Mouse (Mus musculus) hindbrain, embryonic 12.5 days (tissue): Measurements from ENCODE around the gene Ghitm. TPM values are rescaled to one million over a fixed set of nuclear protein-coding genes. Genes with fewer than 3 reads are reported as not detected.
A peak's percentile ranks its signal among the peaks of the same experiment; 100 is the strongest.

Experiments used
- ATAC-seq: fragments of 200-750 bp; cut with Nextera tagmentation; 2 replicates; pipeline ENCODE4 v1.8.0; 2017; ENCODE audit warnings: moderate TSS enrichment; ENCODE audit not compliant: low FRiP score
- H3K27ac ChIP-seq: fragments of 300-500 bp; sonication (generic); 2 replicates; pipeline ENCODE4 v1.5.1; 2016; ENCODE audit warnings: mild to moderate bottlenecking
- H3K27me3 ChIP-seq: fragments of 300-500 bp; sonication (generic); 2 replicates; pipeline ENCODE4 v1.6.1; 2016; ENCODE audit warnings: mild to moderate bottlenecking
- H3K36me3 ChIP-seq: fragments of 300-500 bp; sonication (generic); 2 replicates; pipeline ENCODE4 v1.6.1; 2016; ENCODE audit warnings: mild to moderate bottlenecking
- H3K4me1 ChIP-seq: fragments of 300-500 bp; sonication (generic); 2 replicates; pipeline ENCODE4 v1.6.1; 2016
- H3K4me2 ChIP-seq: fragments of 300-500 bp; sonication (generic); replicated peaks from 2 replicates; pipeline ENCODE4 v1.6.1; 2016; ENCODE audit warnings: mild to moderate bottlenecking
- H3K4me3 ChIP-seq: fragments of 300-500 bp; sonication (generic); 2 replicates; pipeline ENCODE4 v1.5.1; 2016; ENCODE audit warnings: mild to moderate bottlenecking
- H3K9ac ChIP-seq: fragments of 300-500 bp; sonication (generic); 2 replicates; pipeline ENCODE4 v1.6.1; 2016; ENCODE audit warnings: mild to moderate bottlenecking, moderate library complexity
- H3K9me3 ChIP-seq: fragments of 300-500 bp; sonication (generic); replicated peaks from 2 replicates; pipeline ENCODE4 v1.6.1; 2016; ENCODE audit warnings: mild to moderate bottlenecking
- WGBS: fragments of 180-500 bp; shearing (Covaris S2); methylation state at CpG from one replicate; pipeline ENCODE4 v1.1.7; 2016; 5-methylcytosine and 5-hydroxymethylcytosine counted together
- polyA plus RNA-seq: library from polyadenylated mRNA; unstranded; fragments of >200 nt; fragmentation: Nextera tagmentation; extraction: Ambion mirVana; gene quantifications from 2 replicates; pipeline ENCODE4 v1.2.1, GENCODE M21; 2016

Gene Ghitm
- polyA plus RNA-seq, 1 experiment from 2014 or later, result 185 TPM

DNA sequence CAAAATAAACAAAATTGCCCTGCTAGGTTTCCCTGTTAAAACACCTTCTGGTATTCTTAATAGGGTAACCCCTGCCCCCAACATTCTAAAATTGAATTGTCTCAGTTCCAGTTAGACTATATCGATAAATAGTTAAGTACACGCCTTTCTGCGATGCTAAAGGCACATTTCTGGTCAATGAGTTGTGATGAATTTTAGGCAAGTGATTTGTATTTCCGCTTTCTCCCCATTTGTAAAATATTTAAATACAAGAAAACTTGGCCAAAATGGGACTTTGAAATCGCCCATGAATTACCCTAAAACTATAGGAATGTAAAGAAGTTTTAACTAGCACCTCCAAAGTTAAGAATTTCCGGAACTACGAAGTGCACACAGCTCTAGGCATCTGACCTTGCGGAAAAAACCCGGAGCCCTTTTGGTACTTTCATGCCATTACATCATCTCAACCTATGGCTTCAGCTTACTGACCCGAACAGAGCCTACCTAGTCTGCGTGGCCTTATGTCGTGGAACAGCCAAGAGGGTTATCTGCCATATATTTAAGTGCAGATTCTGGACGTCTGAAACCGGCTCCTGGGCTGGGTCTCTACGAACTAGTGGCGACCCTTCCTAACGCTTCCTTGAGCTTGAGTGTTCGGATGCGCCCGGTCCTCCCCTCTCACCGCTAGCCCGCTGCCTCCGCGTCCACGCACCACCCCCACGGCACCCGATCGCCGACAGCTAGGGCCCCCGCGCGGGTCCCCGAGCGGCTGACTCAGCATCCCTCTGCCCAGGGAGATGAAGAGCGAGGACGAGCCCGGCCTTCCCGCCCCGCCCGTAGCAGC is 557 bp downstream of the Ghitm start:
- H3K27me3 ChIP-seq, result no peaks in the 10 kb centered on the region
- H3K4me1 ChIP-seq, result peaks cover 6% of the 10 kb centered on the region
- peak overlapping the region; percentile 91 for H3K4me3 ChIP-seq
- peak; percentile 47; the same call in 1 of the 2 replicates for ATAC-seq
- H3K27ac ChIP-seq, result peak overlapping the region; percentile 83
- peak overlapping the region; percentile 69 for H3K4me2 ChIP-seq
- peak overlapping the region; percentile 87 for H3K9ac ChIP-seq
- WGBS, result 3% methylated on average over 40 of the region's 40 CpGs
- H3K36me3 ChIP-seq, result peaks cover 20% of the 10 kb centered on the region; the same call in 1 of the 2 replicates
- H3K9me3 ChIP-seq, result no peaks in the 10 kb centered on the region

- WGBS, result 53% methylated on average over 4 of the region's 4 CpGs
Measured at GRCm38 (mm10) chr14:37127652-37128051, 7.4 kb downstream of the Ghitm start.

GRCm38 (mm10) chr14:37119233-37119632 is 15.8 kb downstream of the Ghitm start:
- no peaks in the 10 kb centered on the region for H3K4me1 ChIP-seq
- no peak overlapping the region for H3K9ac ChIP-seq
- no peak overlapping the region for H3K4me3 ChIP-seq
- no peaks in the 10 kb centered on the region for H3K9me3 ChIP-seq
- 94% methylated on average over 4 of the region's 4 CpGs for WGBS
- H3K27me3 ChIP-seq, result no peaks in the 10 kb centered on the region
- H3K4me2 ChIP-seq, result no peak overlapping the region
- H3K27ac ChIP-seq, result no peak overlapping the region
- H3K36me3 ChIP-seq, result peaks cover 46% of the 10 kb centered on the region
- no peak for ATAC-seq

More at GRCm38 (mm10) chr14:37127652-37128051, 7.4 kb downstream of the Ghitm start:
- H3K4me1 ChIP-seq, result no peaks in the 10 kb centered on the region
- no peak overlapping the region for H3K27ac ChIP-seq
- ATAC-seq, result no peak
- peaks cover 70% of the 10 kb centered on the region for H3K36me3 ChIP-seq
- H3K9me3 ChIP-seq, result no peaks in the 10 kb centered on the region
- H3K9ac ChIP-seq, result no peak overlapping the region
- H3K4me2 ChIP-seq, result no peak overlapping the region
- no peaks in the 10 kb centered on the region for H3K27me3 ChIP-seq
- H3K4me3 ChIP-seq, result no peak overlapping the region

GRCm38 (mm10) chr14:37113922-37114321 is 21.1 kb downstream of the Ghitm start, which contains the start of gene 2610528A11Rik:
2610528A11Rik (minus strand) TSS chr14:37114022.
- no peak within 1 kb of the TSS for H3K4me2 ChIP-seq
- no peak within 1 kb of the TSS for H3K27ac ChIP-seq
- WGBS, result 69% methylated on average over 3 of the region's 3 CpGs
- peaks cover 4% of the 10 kb centered on the region; the same call in 1 of the 2 replicates for H3K36me3 ChIP-seq
- H3K4me1 ChIP-seq, result no peaks in the 10 kb centered on the region
- H3K9me3 ChIP-seq, result no peaks in the 10 kb centered on the region
- no peaks in the 10 kb centered on the region for H3K27me3 ChIP-seq
- no peak for ATAC-seq
- no peak within 1 kb of the TSS for H3K9ac ChIP-seq
- no peak within 1 kb of the TSS for H3K4me3 ChIP-seq

DNA sequence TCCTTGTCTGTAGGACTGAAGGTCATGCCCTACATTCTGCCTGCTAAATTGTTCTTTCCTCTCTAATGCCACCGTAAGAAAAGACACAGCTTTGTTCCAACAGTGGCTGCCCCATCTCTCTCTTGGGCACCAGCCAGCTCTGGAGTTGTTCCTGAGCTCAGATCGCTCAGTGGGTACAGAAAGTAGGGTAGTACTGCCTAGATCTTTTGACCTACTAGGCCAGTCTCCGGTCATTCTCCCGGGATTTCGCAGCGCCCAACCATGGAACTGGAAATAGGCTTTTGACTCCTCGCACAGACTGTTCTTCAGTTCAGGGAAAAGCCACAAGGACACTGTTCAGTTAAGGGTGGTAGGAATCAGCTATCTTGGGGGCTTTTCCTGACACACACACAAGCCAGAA is 22.1 kb downstream of the Ghitm start:
- H3K27me3 ChIP-seq, result no peaks in the 10 kb centered on the region
- H3K4me1 ChIP-seq, result no peaks in the 10 kb centered on the region
- H3K36me3 ChIP-seq, result no peaks in the 10 kb centered on the region
- no peak overlapping the region for H3K4me2 ChIP-seq
- 92% methylated on average over 7 of the region's 7 CpGs for WGBS
- no peaks in the 10 kb centered on the region for H3K9me3 ChIP-seq
- ATAC-seq, result no peak
- H3K4me3 ChIP-seq, result no peak overlapping the region
- H3K9ac ChIP-seq, result no peak overlapping the region
- H3K27ac ChIP-seq, result no peak overlapping the region

- H3K4me3 ChIP-seq, result no peak overlapping the region
- no peaks in the 10 kb centered on the region for H3K9me3 ChIP-seq
- H3K36me3 ChIP-seq, result no peaks in the 10 kb centered on the region
- H3K4me1 ChIP-seq, result no peaks in the 10 kb centered on the region
- no peak for ATAC-seq
- no peak overlapping the region for H3K4me2 ChIP-seq
- no peak overlapping the region for H3K27ac ChIP-seq
- no peaks in the 10 kb centered on the region for H3K27me3 ChIP-seq
- H3K9ac ChIP-seq, result no peak overlapping the region
Measured at GRCm38 (mm10) chr14:37111371-37111770, 23.7 kb downstream of the Ghitm start.

DNA sequence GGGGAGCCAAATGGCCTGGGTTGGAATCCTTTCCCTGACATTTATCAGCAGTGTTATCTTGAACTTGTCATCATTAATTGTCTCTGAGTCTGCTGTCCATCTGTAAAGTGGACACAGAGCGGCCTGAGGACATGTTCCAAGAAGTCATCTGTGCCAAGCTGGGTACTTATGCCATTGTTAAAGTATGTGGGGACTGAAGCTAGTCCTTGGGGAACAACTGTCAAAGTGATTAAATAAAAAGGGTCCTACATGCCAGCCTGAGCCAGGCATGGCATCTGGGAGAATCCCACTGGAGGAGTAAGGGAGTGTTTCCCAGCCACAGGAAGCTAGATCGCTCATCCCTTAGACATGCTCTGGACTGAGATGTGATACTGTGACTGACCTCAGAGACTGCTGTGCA is 24.6 kb downstream of the Ghitm start:
- Histone ChIP-seq H3K36me3 (no peaks in the 10 kb centered on the region), H3K27ac (no peak overlapping the region), H3K4me2 (no peak overlapping the region), H3K4me1 (no peaks in the 10 kb centered on the region), H3K27me3 (no peaks in the 10 kb centered on the region), H3K9ac (no peak overlapping the region), H3K4me3 (no peak overlapping the region), H3K9me3 (no peaks in the 10 kb centered on the region)
- 86% methylated on average over 2 of the region's 2 CpGs for WGBS
- ATAC-seq, result no peak

DNA sequence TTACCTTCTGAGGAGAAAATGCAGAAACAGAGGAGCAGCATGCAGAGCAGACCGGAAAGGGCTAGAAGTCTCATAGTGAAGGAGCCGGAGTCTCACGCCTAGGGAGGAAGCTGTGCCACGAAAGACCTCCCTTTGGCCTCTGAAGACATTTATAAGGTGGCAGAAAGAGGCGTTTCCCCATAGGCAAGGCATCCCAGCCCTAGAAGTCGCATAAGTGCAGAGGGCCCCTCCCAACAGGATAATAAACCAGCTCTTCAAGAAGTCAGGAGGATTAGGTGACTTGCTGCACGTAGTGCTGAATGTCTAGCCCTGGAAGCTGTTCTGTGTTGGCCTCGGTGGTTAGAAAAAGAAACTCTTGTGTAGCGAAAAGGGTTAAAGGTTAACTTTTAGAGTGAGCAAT is 25.1 kb downstream of the Ghitm start:
- no peaks in the 10 kb centered on the region for H3K27me3 ChIP-seq
- WGBS, result 76% methylated on average over 9 of the region's 9 CpGs
- H3K9me3 ChIP-seq, result no peaks in the 10 kb centered on the region
- no peak overlapping the region for H3K27ac ChIP-seq
- no peak overlapping the region for H3K9ac ChIP-seq
- no peak for ATAC-seq
- no peak overlapping the region for H3K4me3 ChIP-seq
- H3K36me3 ChIP-seq, result no peaks in the 10 kb centered on the region
- H3K4me1 ChIP-seq, result no peaks in the 10 kb centered on the region
- no peak overlapping the region for H3K4me2 ChIP-seq

DNA sequence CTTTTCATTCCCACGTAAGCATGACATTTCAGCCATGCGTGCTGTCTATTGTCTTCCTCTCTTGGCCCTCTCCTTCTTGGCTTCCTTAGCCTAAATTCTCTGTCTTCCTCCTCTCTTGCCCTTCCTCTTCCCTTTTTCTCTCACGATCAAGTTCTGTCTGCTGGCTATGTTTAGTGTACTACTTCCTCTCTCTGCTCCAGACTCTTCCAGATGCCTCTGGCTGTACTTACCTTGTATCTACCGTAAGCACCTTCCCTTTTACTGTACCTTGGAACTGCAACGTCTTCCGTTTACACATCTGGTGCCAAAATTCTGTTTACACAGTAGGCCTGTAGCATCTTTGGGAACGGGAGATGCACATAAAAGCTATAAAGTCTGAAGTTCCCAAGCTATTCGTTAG is 25.6 kb downstream of the Ghitm start:
- H3K27me3 ChIP-seq, result no peaks in the 10 kb centered on the region
- ATAC-seq, result no peak
- no peaks in the 10 kb centered on the region for H3K36me3 ChIP-seq
- H3K9me3 ChIP-seq, result no peaks in the 10 kb centered on the region
- H3K4me1 ChIP-seq, result no peaks in the 10 kb centered on the region
- no peak overlapping the region for H3K27ac ChIP-seq
- no peak overlapping the region for H3K4me2 ChIP-seq
- no peak overlapping the region for H3K9ac ChIP-seq
- H3K4me3 ChIP-seq, result no peak overlapping the region
- WGBS, result 88% methylated on average over 8 of the region's 8 CpGs

DNA sequence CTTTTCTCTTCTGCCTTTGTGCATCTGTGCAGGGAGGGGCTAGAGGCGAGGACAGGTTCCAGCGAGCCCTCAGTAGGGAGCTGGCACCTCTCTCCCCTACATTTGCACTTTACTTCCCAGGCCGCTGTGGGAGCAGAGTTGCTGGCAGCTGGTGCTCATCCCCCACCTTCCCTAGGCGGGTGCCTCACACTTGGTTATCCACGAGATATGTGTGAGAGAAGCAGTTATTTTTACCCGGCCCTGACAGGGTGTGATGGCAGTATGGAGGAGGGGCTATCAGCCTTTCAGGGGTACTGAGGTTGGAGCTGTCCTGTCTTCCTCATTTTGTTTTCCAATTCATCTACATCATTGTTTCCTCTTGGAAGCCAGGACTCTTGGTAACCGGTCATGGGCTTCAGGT is 29.2 kb downstream of the Ghitm start:
- H3K9ac ChIP-seq, result no peak overlapping the region
- 29% methylated on average over 7 of the region's 7 CpGs for WGBS
- no peak overlapping the region for H3K27ac ChIP-seq
- H3K4me2 ChIP-seq, result no peak overlapping the region
- H3K9me3 ChIP-seq, result no peaks in the 10 kb centered on the region
- H3K4me1 ChIP-seq, result no peaks in the 10 kb centered on the region
- no peak for ATAC-seq
- H3K36me3 ChIP-seq, result no peaks in the 10 kb centered on the region
- no peak overlapping the region for H3K4me3 ChIP-seq
- H3K27me3 ChIP-seq, result no peaks in the 10 kb centered on the region

GRCm38 (mm10) chr14:37104747-37105146 is 30.3 kb downstream of the Ghitm start:
- ATAC-seq, result no peak
- 67% methylated on average over 5 of the region's 5 CpGs for WGBS
- no peak overlapping the region for H3K4me2 ChIP-seq

GRCm38 (mm10) chr14:37102484-37102883 is 32.6 kb downstream of the Ghitm start:
- Histone ChIP-seq H3K27me3 (peaks cover 19% of the 10 kb centered on the region), H3K36me3 (no peaks in the 10 kb centered on the region), H3K4me3 (no peak overlapping the region), H3K4me1 (peaks cover 9% of the 10 kb centered on the region), H3K9ac (no peak overlapping the region), H3K4me2 (no peak overlapping the region), H3K9me3 (no peaks in the 10 kb centered on the region), H3K27ac (no peak overlapping the region)
- WGBS, result 83% methylated on average over 3 of the region's 3 CpGs
- no peak for ATAC-seq

More at GRCm38 (mm10) chr14:37104747-37105146, 30.3 kb downstream of the Ghitm start:
- Histone ChIP-seq H3K9me3 (no peaks in the 10 kb centered on the region), H3K4me3 (no peak overlapping the region), H3K27me3 (no peaks in the 10 kb centered on the region), H3K27ac (no peak overlapping the region), H3K9ac (no peak overlapping the region), H3K36me3 (no peaks in the 10 kb centered on the region), H3K4me1 (no peaks in the 10 kb centered on the region)

DNA sequence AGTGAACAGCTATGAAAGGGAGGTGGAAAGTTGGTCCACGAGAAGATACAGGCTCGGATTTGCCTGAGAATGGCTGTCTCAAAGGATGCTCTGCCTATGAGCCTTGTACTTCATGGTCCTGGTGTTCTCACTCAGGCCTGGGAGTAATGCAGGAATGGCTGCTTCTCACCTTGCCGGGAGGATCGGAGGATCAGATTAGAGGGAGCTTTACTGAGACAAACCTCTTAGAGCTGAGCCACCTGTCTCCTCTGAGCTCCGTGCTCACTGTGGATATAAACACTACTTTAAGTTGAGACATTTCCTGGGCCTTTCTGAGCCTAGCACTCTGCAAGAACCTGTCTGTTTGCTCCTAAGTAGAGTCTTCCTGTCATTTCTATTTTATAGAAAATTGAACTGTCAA is 33.5 kb downstream of the Ghitm start:
- H3K27me3 ChIP-seq, result peaks cover 28% of the 10 kb centered on the region
- no peak overlapping the region for H3K4me3 ChIP-seq
- no peak overlapping the region for H3K9ac ChIP-seq
- no peak overlapping the region for H3K4me2 ChIP-seq
- no peak for ATAC-seq
- no peaks in the 10 kb centered on the region for H3K9me3 ChIP-seq
- no peaks in the 10 kb centered on the region for H3K36me3 ChIP-seq
- WGBS, result 82% methylated on average over 5 of the region's 5 CpGs
- H3K4me1 ChIP-seq, result peaks cover 9% of the 10 kb centered on the region
- no peak overlapping the region for H3K27ac ChIP-seq
